Mouse (Mus musculus) forebrain, embryonic 11.5 days (tissue): ENCODE data around the gene Max. TPM values are rescaled to one million over a fixed set of nuclear protein-coding genes. Genes with fewer than 3 reads are reported as not detected.

Source experiments
- ATAC-seq: fragments of 200-750 bp; cut with Nextera tagmentation; replicated peaks from 2 replicates; pipeline ENCODE4 v1.8.0; 2017; ENCODE audit warnings: moderate TSS enrichment; ENCODE audit not compliant: low FRiP score
- DNase-seq: peaks from one replicate; pipeline ENCODE4 v3.0.0-alpha.2; 2017; ENCODE audit warnings: low spot score
- H3K27ac ChIP-seq: fragments of 300-500 bp; sonication (generic); 2 replicates; pipeline ENCODE4 v1.5.1; 2014; ENCODE audit warnings: low read depth, low read length
- H3K27me3 ChIP-seq: fragments of 300-500 bp; sonication (generic); 2 replicates; pipeline ENCODE4 v1.6.1; 2014; ENCODE audit warnings: mild to moderate bottlenecking, low read length, mixed read lengths; ENCODE audit not compliant: control insufficient read depth, insufficient read depth
- H3K36me3 ChIP-seq: fragments of 300-500 bp; sonication (generic); 2 replicates; pipeline ENCODE4 v1.6.1; 2014; ENCODE audit warnings: mild to moderate bottlenecking, low read length, moderate library complexity, mixed read lengths; ENCODE audit not compliant: control insufficient read depth, insufficient read depth
- H3K4me1 ChIP-seq: fragments of 300-500 bp; sonication (generic); replicated peaks from 2 replicates; pipeline ENCODE4 v1.6.1; 2014; ENCODE audit warnings: low read length, mixed read lengths; ENCODE audit not compliant: control insufficient read depth, insufficient read depth
- H3K4me2 ChIP-seq: fragments of 300-500 bp; sonication (generic); 2 replicates; pipeline ENCODE4 v1.6.1; 2014; ENCODE audit warnings: low read depth, mild to moderate bottlenecking, low read length, moderate library complexity, mixed read lengths; ENCODE audit not compliant: severe bottlenecking
- H3K4me3 ChIP-seq: fragments of 300-500 bp; sonication (generic); 2 replicates; pipeline ENCODE4 v1.5.1; 2014; ENCODE audit warnings: low read depth, low read length
- H3K9ac ChIP-seq: fragments of 300-500 bp; sonication (generic); 2 replicates; pipeline ENCODE4 v1.6.1; 2014; ENCODE audit warnings: low read length
- H3K9me3 ChIP-seq: fragments of 300-500 bp; sonication (generic); 2 replicates; pipeline ENCODE4 v1.6.1; 2016; ENCODE audit warnings: low read length, mixed read lengths; ENCODE audit not compliant: control insufficient read depth
- WGBS: fragments of 180-500 bp; shearing (Covaris S2); extraction: QIAGEN DNeasy Blood & Tissue Kit; methylation state at CpG from one replicate; pipeline ENCODE4 v1.1.7; 2014; 5-methylcytosine and 5-hydroxymethylcytosine counted together
- polyA plus RNA-seq: library from polyadenylated mRNA; unstranded; fragments of >200 nt; fragmentation: Nextera tagmentation; extraction: Ambion mirVana; gene quantifications from 2 replicates; pipeline ENCODE4 v1.2.1, GENCODE M21; 2014

The Max gene
- polyA plus RNA-seq: 19.4 and 21.5 TPM in 2 replicates

GRCm38 (mm10) chr12:76961932-76962891, at the start of gene Max:
Max (minus strand) TSS chr12:76962201.
- Histone ChIP-seq H3K4me1 (peaks cover 2% of the 10 kb centered on the region; the same call in 1 of the 2 replicates), H3K9me3 (no peaks in the 10 kb centered on the region), H3K4me2 (peak within 1 kb of the TSS; percentile 94), H3K36me3 (no peaks in the 10 kb centered on the region; the same call in 1 of the 2 replicates), H3K27me3 (no peaks in the 10 kb centered on the region), H3K9ac (peak within 1 kb of the TSS; percentile 74), H3K4me3 (peak within 1 kb of the TSS; percentile 87), H3K27ac (0 out of 2 replicates have a peak within 1 kb of the TSS, but pooled peaks have one; percentile 25)
- peak; percentile 99 for DNase-seq
- under 1% methylated on average over 60 of the region's 73 CpGs for WGBS
- peak; percentile 98 for ATAC-seq

GRCm38 (mm10) chr12:77011092-77011720, 49.2 kb upstream of the Max start:
- WGBS: 61% methylated on average over 6 of the region's 6 CpGs
- no peak for DNase-seq

GRCm38 (mm10) chr12:77009202-77010030, 47.4 kb upstream of the Max start:
- no peak overlapping the region for H3K4me2 ChIP-seq

More at GRCm38 (mm10) chr12:77011092-77011720, 49.2 kb upstream of the Max start:
- H3K4me1 ChIP-seq: peaks cover 2% of the 10 kb centered on the region; the same call in 1 of the 2 replicates
- H3K9me3 ChIP-seq: no peaks in the 10 kb centered on the region
- no peaks in the 10 kb centered on the region for H3K36me3 ChIP-seq
- no peak overlapping the region for H3K27ac ChIP-seq
- no peak for ATAC-seq
- no peak overlapping the region for H3K4me3 ChIP-seq
- H3K27me3 ChIP-seq: no peaks in the 10 kb centered on the region
- H3K4me2 ChIP-seq: no peak overlapping the region
- H3K9ac ChIP-seq: no peak overlapping the region

GRCm38 (mm10) chr12:77004893-77005292, 42.9 kb upstream of the Max start:
- Histone ChIP-seq H3K36me3 (no peaks in the 10 kb centered on the region), H3K27ac (no peak overlapping the region), H3K4me1 (peaks cover 4% of the 10 kb centered on the region; the same call in 1 of the 2 replicates), H3K4me2 (no peak overlapping the region), H3K9me3 (no peaks in the 10 kb centered on the region), H3K27me3 (no peaks in the 10 kb centered on the region), H3K9ac (no peak overlapping the region), H3K4me3 (no peak overlapping the region)
- WGBS: 71% methylated on average over 10 of the region's 10 CpGs
- DNase-seq: no peak
- no peak for ATAC-seq

More at GRCm38 (mm10) chr12:77009202-77010030, 47.4 kb upstream of the Max start:
- no peak for ATAC-seq
- H3K27ac ChIP-seq: no peak overlapping the region
- DNase-seq: no peak
- H3K36me3 ChIP-seq: no peaks in the 10 kb centered on the region
- no peak overlapping the region for H3K9ac ChIP-seq
- H3K27me3 ChIP-seq: no peaks in the 10 kb centered on the region
- WGBS: 69% methylated on average over 20 of the region's 20 CpGs
- H3K4me1 ChIP-seq: peaks cover 2% of the 10 kb centered on the region; the same call in 1 of the 2 replicates
- H3K4me3 ChIP-seq: no peak overlapping the region
- H3K9me3 ChIP-seq: no peaks in the 10 kb centered on the region

- Histone ChIP-seq H3K4me3 (no peak overlapping the region), H3K4me2 (no peak overlapping the region)
- no peak for ATAC-seq
These were observed 40.7 kb upstream of the Max start for GRCm38 (mm10) chr12:77002551-77003228.

GRCm38 (mm10) chr12:77001312-77001711, 39.3 kb upstream of the Max start:
- Histone ChIP-seq H3K4me1 (peaks cover 1% of the 10 kb centered on the region; the same call in 1 of the 2 replicates), H3K4me3 (no peak overlapping the region), H3K9ac (no peak overlapping the region), H3K36me3 (no peaks in the 10 kb centered on the region), H3K9me3 (no peaks in the 10 kb centered on the region), H3K4me2 (no peak overlapping the region), H3K27ac (no peak overlapping the region), H3K27me3 (no peaks in the 10 kb centered on the region)
- DNase-seq (no peak), ATAC-seq (no peak)
- WGBS: 76% methylated on average over 1 of the region's 1 CpGs

More at GRCm38 (mm10) chr12:77002551-77003228, 40.7 kb upstream of the Max start:
- DNase-seq: no peak
- Histone ChIP-seq H3K9ac (no peak overlapping the region), H3K9me3 (no peaks in the 10 kb centered on the region), H3K36me3 (no peaks in the 10 kb centered on the region), H3K27me3 (no peaks in the 10 kb centered on the region), H3K27ac (no peak overlapping the region), H3K4me1 (peaks cover 1% of the 10 kb centered on the region; the same call in 1 of the 2 replicates)
- 89% methylated on average over 8 of the region's 8 CpGs for WGBS

- Histone ChIP-seq H3K9me3 (no peaks in the 10 kb centered on the region), H3K4me3 (no peak overlapping the region), H3K27ac (no peak overlapping the region), H3K9ac (no peak overlapping the region), H3K27me3 (no peaks in the 10 kb centered on the region), H3K4me1 (peaks cover 1% of the 10 kb centered on the region; the same call in 1 of the 2 replicates), H3K4me2 (no peak overlapping the region), H3K36me3 (no peaks in the 10 kb centered on the region)
- 8% methylated on average over 6 of the region's 6 CpGs for WGBS
- peak; percentile 64 for DNase-seq
- ATAC-seq: peak; percentile 74
These were observed 38.8 kb upstream of the Max start for GRCm38 (mm10) chr12:77000705-77001284.
